Mouse (Mus musculus) embryonic fibroblast, embryonic 13.5 days (primary cell): ENCODE data around the gene Aspscr1. TPM values are rescaled to one million over a fixed set of nuclear protein-coding genes. Genes with fewer than 3 reads are reported as not detected.

Experiments used
- H3K27ac ChIP-seq: 2 replicates; pipeline ENCODE4 v1.5.1; 2012; ENCODE audit warnings: low read length, control low read depth, inconsistent platforms; ENCODE audit not compliant: insufficient read depth
- H3K4me1 ChIP-seq: 2 replicates; pipeline ENCODE4 v1.6.1; 2011; ENCODE audit warnings: low read length; ENCODE audit not compliant: control insufficient read depth, insufficient read depth
- H3K4me3 ChIP-seq: 2 replicates; pipeline ENCODE4 v1.5.1; 2011; ENCODE audit warnings: mild to moderate bottlenecking, control low read depth, low read length; ENCODE audit not compliant: insufficient read depth
- CTCF ChIP-seq: IDR thresholded peaks from 2 replicates; pipeline ENCODE4 v1.5.1; 2011; ENCODE audit warnings: mild to moderate bottlenecking, control low read depth, low read length, moderate library complexity, borderline replicate concordance; ENCODE audit not compliant: insufficient read depth
- POLR2A ChIP-seq: IDR thresholded peaks from 2 replicates; pipeline ENCODE4 v1.6.1; 2011; ENCODE audit warnings: low read depth, mild to moderate bottlenecking, control low read depth, low read length, moderate library complexity
- polyA plus RNA-seq: library from polyadenylated mRNA; stranded (reverse); fragments of >200 nt; gene quantifications from 2 replicates; pipeline ENCODE4 v1.2.4, GENCODE M21; 2011; ENCODE audit warnings: low read depth; ENCODE audit not compliant: missing spikeins, insufficient read length

Gene Aspscr1
- polyA plus RNA-seq, 1 experiment, result 53.9 TPM

GRCm38 (mm10) chr11:120641255-120641654 is 31.5 kb upstream of the Aspscr1 start:
- TF ChIP-seq CTCF (no peak), POLR2A (no peak)
- no peak overlapping the region for H3K4me3 ChIP-seq

GRCm38 (mm10) chr11:120641869-120642268 is 30.9 kb upstream of the Aspscr1 start:
- Histone ChIP-seq H3K27ac (no peak overlapping the region), H3K4me1 (peaks cover 3% of the 10 kb centered on the region), H3K4me3 (no peak overlapping the region)
- TF ChIP-seq CTCF, result no peak
- no peak for TF ChIP-seq POLR2A

More at GRCm38 (mm10) chr11:120641255-120641654, 31.5 kb upstream of the Aspscr1 start:
- no peak overlapping the region for H3K27ac ChIP-seq
- H3K4me1 ChIP-seq, result peaks cover 3% of the 10 kb centered on the region

- no peak overlapping the region for H3K27ac ChIP-seq
- TF ChIP-seq POLR2A (peak; percentile 24; the same call in 1 of the 2 replicates), CTCF (no peak)
- peak overlapping the region; percentile 56 for H3K4me3 ChIP-seq
- H3K4me1 ChIP-seq, result peaks cover 3% of the 10 kb centered on the region
Measured at GRCm38 (mm10) chr11:120642939-120643600, 29.7 kb upstream of the Aspscr1 start.

- TF ChIP-seq POLR2A (peak; percentile 85), CTCF (no peak)
- H3K27ac ChIP-seq, result 0 out of 2 replicates have a peak within 1 kb of the TSS, but pooled peaks have one; percentile 19
- H3K4me3 ChIP-seq, result peak within 1 kb of the TSS; percentile 56
- peaks cover 3% of the 10 kb centered on the region for H3K4me1 ChIP-seq
Measured at GRCm38 (mm10) chr11:120643601-120643987, 29.2 kb upstream of the Aspscr1 start, which contains the start of gene Pycr1. Gene Pycr1, minus strand, starts transcription at chr11:120643769.

- H3K4me1 ChIP-seq, result peaks cover 3% of the 10 kb centered on the region
- H3K27ac ChIP-seq, result no peak overlapping the region
- no peak overlapping the region for H3K4me3 ChIP-seq
- TF ChIP-seq POLR2A (no peak), CTCF (no peak)
Measured at GRCm38 (mm10) chr11:120647047-120647830, 25.5 kb upstream of the Aspscr1 start.

- H3K4me3 ChIP-seq, result no peak within 1 kb of the TSS
- TF ChIP-seq CTCF, result no peak
- TF ChIP-seq POLR2A, result no peak
- H3K4me1 ChIP-seq, result peaks cover 3% of the 10 kb centered on the region
- H3K27ac ChIP-seq, result no peak within 1 kb of the TSS
Measured at GRCm38 (mm10) chr11:120648001-120648476, 24.7 kb upstream of the Aspscr1 start, which contains the start of gene Myadml2. Gene Myadml2, minus strand, starts transcription at chr11:120648158.

- no peaks in the 10 kb centered on the region for H3K4me1 ChIP-seq
- no peak for TF ChIP-seq CTCF
- TF ChIP-seq POLR2A, result no peak
- no peak overlapping the region for H3K27ac ChIP-seq
- H3K4me3 ChIP-seq, result no peak overlapping the region
Measured at GRCm38 (mm10) chr11:120651872-120652271, 20.9 kb upstream of the Aspscr1 start.

GRCm38 (mm10) chr11:120654741-120655140 is 18.0 kb upstream of the Aspscr1 start:
- TF ChIP-seq POLR2A, result no peak
- no peak for TF ChIP-seq CTCF
- no peak overlapping the region for H3K27ac ChIP-seq
- H3K4me1 ChIP-seq, result no peaks in the 10 kb centered on the region
- no peak overlapping the region for H3K4me3 ChIP-seq

GRCm38 (mm10) chr11:120657301-120657700 is 15.5 kb upstream of the Aspscr1 start:
- no peak overlapping the region for H3K4me3 ChIP-seq
- TF ChIP-seq POLR2A (no peak), CTCF (no peak)
- no peaks in the 10 kb centered on the region for H3K4me1 ChIP-seq
- no peak overlapping the region for H3K27ac ChIP-seq
